In genomic region chr6:118192882-118193281, GRCm38 (mm10) we compare ENCODE assay signal across 23 mouse cellular contexts.
"Had no signal": no experiment of that assay in that cellular context is flagged by ENCODE, and none has a peak within 500 bp of the region (broad histone marks: within the 10 kb centered on the region; RNA-seq: fewer than 3 reads in every experiment).

No protein-coding gene starts in this region.

- H3K9ac ChIP-seq: intestine, embryonic 15.5 days; kidney, embryonic 15.5 days; limb, embryonic 12.5 days; limb, embryonic 15.5 days; liver, embryonic 14.5 days; liver, postnatal 0 days; neural tube, embryonic 12.5 days; stomach, embryonic 15.5 days had no signal

- H3K4me2 ChIP-seq: intestine, embryonic 15.5 days; limb, embryonic 12.5 days; limb, embryonic 15.5 days; liver, embryonic 11.5 days; midbrain, embryonic 11.5 days; neural tube, embryonic 12.5 days had no signal

- ATAC-seq: intestine, embryonic 15.5 days; liver, postnatal 0 days had no signal

- H3K36me3 ChIP-seq: intestine, embryonic 15.5 days; kidney, embryonic 15.5 days; limb, embryonic 12.5 days; limb, embryonic 15.5 days; neural tube, embryonic 12.5 days; stomach, embryonic 15.5 days had no signal

- H3K9me3 ChIP-seq: intestine, embryonic 15.5 days; kidney, embryonic 15.5 days; limb, embryonic 12.5 days; limb, embryonic 15.5 days; neural tube, embryonic 12.5 days; stomach, embryonic 15.5 days had no signal

- H3K4me3 ChIP-seq: intestine, embryonic 15.5 days; kidney, embryonic 15.5 days; left cerebral cortex, adult 2 months; limb, embryonic 12.5 days; limb, embryonic 15.5 days; neural tube, embryonic 12.5 days; stomach, embryonic 15.5 days had no signal

- DNase-seq: kidney, adult 11 months; kidney, adult 8-10 months; kidney, postnatal 10 days; kidney, postnatal 36 days; layer of hippocampus, postnatal 36 days; left cerebral cortex, postnatal 4 days; liver, postnatal 0 days; midbrain, embryonic 14.5 days; retina, postnatal 1 day; right cerebral cortex, postnatal 25 days; spleen, adult 18-20 months; thymus, adult 18-20 months; thymus, postnatal 36 days had no signal

- H3K27ac ChIP-seq: intestine, embryonic 15.5 days; kidney, embryonic 15.5 days; left cerebral cortex, adult 2 months; limb, embryonic 12.5 days; limb, embryonic 15.5 days; liver, embryonic 14.5 days; neural tube, embryonic 12.5 days; stomach, embryonic 15.5 days had no signal
